Mouse (Mus musculus): ENCODE measurements around the gene C8b. TPM values are rescaled to one million over a fixed set of nuclear protein-coding genes. Genes with fewer than 3 reads are reported as not detected.

The C8b gene
- polyA plus RNA-seq, 1 experiment from 2014 or later, result not detected

Other genes starting within 250 kb of the C8b start
- gene Gm17662, start 91.0 kb downstream of the C8b start, polyA plus RNA-seq (2015; fragmentation: Nextera tagmentation; extraction: Ambion mirVana), result not detected in 2 replicates
- not detected in 2 replicates for gene C8a, start 110.1 kb downstream of the C8b start, polyA plus RNA-seq (2015; fragmentation: Nextera tagmentation; extraction: Ambion mirVana)
- 0.22 and 0.26 TPM in 2 replicates for gene Fyb2, start 147.1 kb downstream of the C8b start, polyA plus RNA-seq (2015; fragmentation: Nextera tagmentation; extraction: Ambion mirVana)

Data from limb, embryonic 13.5 days (tissue).